Mouse (Mus musculus) erythroblast, embryonic 14.5 days (primary cell): ENCODE measurements around the gene Bik.

ENCODE experiments used
- GATA1 ChIP-seq: IDR thresholded peaks from 2 replicates; pipeline ENCODE4 v1.6.1; 2012; ENCODE audit warnings: low read length, inconsistent platforms, mixed read lengths
- TAL1 ChIP-seq: IDR thresholded peaks from 3 replicates; pipeline ENCODE4 v1.6.1; 2012; ENCODE audit warnings: low read length, inconsistent platforms, mixed read lengths

GRCm38 (mm10) chr15:83569682-83570081 lies 43.0 kb downstream of the Bik start:
- no peak for TF ChIP-seq GATA1
- TF ChIP-seq TAL1: no peak
